Mouse (Mus musculus) kidney, adult 2 months (tissue): ENCODE results near the gene Dgkg. TPM values are rescaled to one million over a fixed set of nuclear protein-coding genes. Genes with fewer than 3 reads are reported as not detected.
A peak's percentile ranks its signal among the peaks of the same experiment; 100 is the strongest.

Experiments used
- DNase-seq: peaks from one replicate; pipeline ENCODE4 v3.0.0; 2021
- H3K27ac ChIP-seq: fragments of 200-500 bp; 2 replicates; pipeline ENCODE4 v1.5.1; 2012; ENCODE audit warnings: low read depth, low read length, control low read depth, inconsistent platforms; ENCODE audit not compliant: insufficient read depth
- H3K27me3 ChIP-seq: fragments of 200-500 bp; replicated peaks from 2 replicates; pipeline ENCODE4 v1.6.1; 2012; ENCODE audit warnings: mild to moderate bottlenecking, moderate library complexity, low read length, inconsistent platforms; ENCODE audit not compliant: control insufficient read depth, insufficient read depth
- H3K36me3 ChIP-seq: fragments of 200-500 bp; 2 replicates; pipeline ENCODE4 v1.6.1; 2012; ENCODE audit warnings: mild to moderate bottlenecking, moderate library complexity, low read length, inconsistent platforms; ENCODE audit not compliant: control insufficient read depth, insufficient read depth
- H3K4me1 ChIP-seq: fragments of 200-500 bp; 2 replicates; pipeline ENCODE4 v1.6.1; 2011; ENCODE audit warnings: low read length; ENCODE audit not compliant: control insufficient read depth, insufficient read depth
- H3K4me3 ChIP-seq: fragments of 200-500 bp; 2 replicates; pipeline ENCODE4 v1.5.1; 2011; ENCODE audit warnings: mild to moderate bottlenecking, low read depth, low read length, control low read depth; ENCODE audit not compliant: insufficient read depth
- CTCF ChIP-seq: fragments of 200-500 bp; conservative IDR thresholded peaks from 2 replicates; pipeline ENCODE4 v1.5.1; 2011; ENCODE audit warnings: low read depth, mild to moderate bottlenecking, control low read depth, low read length, moderate library complexity, mixed read lengths; ENCODE audit not compliant: insufficient read depth, insufficient read length
- POLR2A ChIP-seq: fragments of 200-500 bp; IDR thresholded peaks from one replicate; pipeline ENCODE4 v1.6.1; 2011; ENCODE audit warnings: low read depth, low read length, control low read depth
- WGBS: fragments of 180-500 bp; shearing (Covaris S2); methylation state at CpG from one replicate; pipeline ENCODE4 v1.1.7; 2018; 5-methylcytosine and 5-hydroxymethylcytosine counted together
- polyA plus RNA-seq: library from polyadenylated mRNA; depleted of rRNA; stranded (reverse); fragments of >200 nt; gene quantifications from 2 replicates; pipeline ENCODE4 v1.2.3, GENCODE M21; 2012

Dgkg gene
- polyA plus RNA-seq, 1 experiment = 1.2 TPM

DNA sequence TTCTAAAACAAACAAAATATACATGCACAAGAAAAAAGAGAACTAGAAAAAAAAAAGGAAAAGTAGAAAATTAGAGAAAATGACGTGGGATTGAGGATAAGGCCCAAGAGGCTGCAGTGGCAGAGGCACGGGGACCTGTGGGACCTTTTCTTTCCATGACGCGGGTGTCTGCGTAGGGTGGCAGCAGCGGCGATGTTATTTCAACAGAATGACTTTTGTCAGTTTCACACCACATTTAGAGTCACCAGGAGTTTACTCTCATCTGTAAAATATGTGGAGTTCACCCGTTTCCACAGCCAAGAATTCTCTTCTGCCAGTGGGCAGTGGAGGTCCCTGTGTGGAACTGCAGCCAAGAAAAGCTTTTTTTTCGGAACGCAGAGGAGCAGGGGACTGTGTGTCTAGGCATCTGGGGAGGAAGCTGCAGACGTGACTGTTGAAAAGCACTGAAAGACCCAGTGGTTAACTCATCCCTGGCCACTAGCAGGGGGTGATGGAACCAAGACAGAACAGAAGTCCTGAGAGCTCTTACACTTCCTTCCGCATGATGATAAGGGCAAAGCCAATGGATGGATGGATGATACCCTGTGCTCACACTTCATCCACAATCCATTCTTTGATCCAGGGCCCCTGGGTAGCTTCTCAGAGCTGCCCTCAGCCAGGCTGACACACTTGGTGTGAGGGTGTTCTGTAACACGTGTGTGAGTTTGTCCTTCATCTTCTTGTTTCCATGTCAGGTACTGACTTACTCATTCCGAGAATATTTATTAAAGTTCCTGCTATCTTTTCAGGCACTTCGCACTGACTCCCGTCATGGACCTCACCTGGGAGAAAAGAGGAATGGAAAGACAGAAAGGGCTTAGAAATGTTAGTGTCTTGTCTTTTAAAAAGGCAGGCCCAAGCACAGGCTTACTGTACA lies 1.1 kb upstream of the Dgkg start:
- Histone ChIP-seq H3K4me3 (no peak overlapping the region), H3K27me3 (no peaks in the 10 kb centered on the region), H3K4me1 (peaks cover 3% of the 10 kb centered on the region; the same call in 1 of the 2 replicates), H3K27ac (no peak overlapping the region), H3K36me3 (no peaks in the 10 kb centered on the region)
- WGBS = 78% methylated on average over 16 of the region's 16 CpGs
- no peak for TF ChIP-seq CTCF
- no peak for TF ChIP-seq POLR2A
- DNase-seq = no peak

DNA sequence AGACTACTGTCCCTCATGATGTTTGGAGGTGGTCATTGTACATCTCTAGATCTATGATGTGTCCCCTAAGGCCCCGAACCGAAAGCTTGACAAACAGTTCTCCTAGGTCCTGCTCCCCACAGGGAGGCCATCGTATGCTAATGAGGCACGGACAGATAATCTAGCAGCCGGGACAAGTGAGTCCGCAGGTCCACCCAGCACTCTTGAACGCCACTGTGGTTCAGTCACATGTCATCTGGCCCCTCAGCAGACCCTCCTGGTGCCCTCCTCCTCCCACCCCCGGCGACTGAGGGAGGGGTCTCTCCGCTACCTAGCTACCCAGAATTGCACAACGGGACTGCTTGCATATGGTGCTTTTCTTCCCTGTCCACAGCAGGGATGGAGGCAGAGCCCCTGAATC lies 1.2 kb downstream of the Dgkg start:
- TF ChIP-seq CTCF = no peak
- TF ChIP-seq POLR2A = no peak
- Histone ChIP-seq H3K27ac (no peak overlapping the region), H3K36me3 (no peaks in the 10 kb centered on the region), H3K27me3 (no peaks in the 10 kb centered on the region), H3K4me3 (peak overlapping the region; percentile 3; the same call in 1 of the 2 replicates), H3K4me1 (no peaks in the 10 kb centered on the region)
- DNase-seq = no peak
- WGBS = 10% methylated on average over 11 of the region's 11 CpGs

DNA sequence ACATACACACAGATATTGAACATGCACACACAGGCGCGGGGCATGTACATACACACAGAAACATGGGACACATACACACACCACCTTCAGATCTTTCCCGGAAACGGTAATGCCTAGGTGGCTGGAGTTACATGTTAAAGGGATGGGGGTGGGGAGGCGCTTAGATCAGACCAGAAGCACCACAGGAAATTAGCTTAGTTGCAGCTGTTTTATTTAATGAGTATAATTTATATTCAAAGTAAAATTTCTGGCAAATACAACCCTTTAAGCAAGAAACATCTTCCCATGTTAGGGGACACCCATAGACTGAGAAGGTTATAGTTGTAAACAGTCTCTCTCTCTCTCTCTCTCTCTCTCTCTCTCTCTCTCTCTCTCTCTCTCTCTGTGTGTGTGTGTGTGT lies 1.8 kb downstream of the Dgkg start:
- H3K27ac ChIP-seq = no peak overlapping the region
- TF ChIP-seq CTCF (no peak), POLR2A (no peak)
- H3K4me1 ChIP-seq = no peaks in the 10 kb centered on the region
- DNase-seq = no peak
- 58% methylated on average over 5 of the region's 5 CpGs for WGBS
- H3K27me3 ChIP-seq = no peaks in the 10 kb centered on the region
- no peaks in the 10 kb centered on the region for H3K36me3 ChIP-seq
- H3K4me3 ChIP-seq = no peak overlapping the region

DNA sequence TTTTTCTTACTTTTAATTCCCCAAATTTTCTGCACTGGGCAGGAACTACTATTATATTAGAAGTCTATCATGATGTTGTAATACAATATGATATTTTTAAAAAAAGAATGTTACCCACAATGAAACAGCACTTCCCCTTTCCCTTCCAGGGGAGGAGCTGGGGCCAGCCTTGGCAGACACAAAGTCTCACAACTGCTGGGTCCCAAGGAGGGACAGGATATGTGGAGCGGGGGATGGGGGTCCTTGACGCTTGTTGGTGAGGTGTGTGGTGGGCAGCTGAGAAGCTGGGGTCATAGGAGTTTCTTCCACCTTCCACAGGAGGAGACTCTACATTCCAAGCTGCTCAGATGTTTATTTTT lies 2.6 kb downstream of the Dgkg start:
- H3K27me3 ChIP-seq = no peaks in the 10 kb centered on the region
- H3K4me3 ChIP-seq = no peak overlapping the region
- no peak for TF ChIP-seq POLR2A
- TF ChIP-seq CTCF = no peak
- H3K27ac ChIP-seq = no peak overlapping the region
- 46% methylated on average over 2 of the region's 2 CpGs for whole genome bisulfite sequencing
- H3K4me1 ChIP-seq = no peaks in the 10 kb centered on the region
- no peaks in the 10 kb centered on the region for H3K36me3 ChIP-seq
- no peak for DNase-seq

DNA sequence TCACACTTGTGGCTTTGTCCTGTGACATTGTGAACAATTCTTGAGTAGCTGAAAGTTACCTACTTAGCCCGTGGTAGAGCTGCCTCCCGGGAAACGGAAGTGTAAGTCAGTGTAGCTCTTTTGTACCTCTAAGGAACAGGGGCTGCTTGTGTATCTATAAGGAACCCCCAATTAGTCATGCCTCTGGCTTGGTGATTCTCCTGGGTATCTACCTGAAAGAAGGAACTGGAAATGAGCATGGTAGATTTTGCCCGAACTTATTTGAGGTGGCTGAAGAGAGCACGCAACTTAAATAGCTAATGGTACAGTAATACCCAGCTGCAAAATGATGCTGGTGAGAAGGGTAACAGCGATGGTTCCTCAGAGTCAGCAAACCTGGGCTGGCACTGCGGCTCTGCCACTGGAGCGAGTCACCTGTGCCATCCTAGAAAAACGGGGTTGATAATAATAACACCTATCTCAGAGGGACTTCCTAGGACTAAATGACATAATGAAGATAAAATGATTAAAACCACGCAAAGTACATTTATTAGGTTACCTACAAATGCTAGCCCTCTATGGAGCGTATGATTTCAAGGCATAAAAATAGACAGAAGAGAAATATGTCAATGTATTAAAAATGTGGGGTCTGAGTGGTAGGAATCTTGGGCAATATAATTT lies 3.1 kb downstream of the Dgkg start:
- WGBS = 86% methylated on average over 11 of the region's 11 CpGs
- TF ChIP-seq CTCF (no peak), POLR2A (no peak)

DNA sequence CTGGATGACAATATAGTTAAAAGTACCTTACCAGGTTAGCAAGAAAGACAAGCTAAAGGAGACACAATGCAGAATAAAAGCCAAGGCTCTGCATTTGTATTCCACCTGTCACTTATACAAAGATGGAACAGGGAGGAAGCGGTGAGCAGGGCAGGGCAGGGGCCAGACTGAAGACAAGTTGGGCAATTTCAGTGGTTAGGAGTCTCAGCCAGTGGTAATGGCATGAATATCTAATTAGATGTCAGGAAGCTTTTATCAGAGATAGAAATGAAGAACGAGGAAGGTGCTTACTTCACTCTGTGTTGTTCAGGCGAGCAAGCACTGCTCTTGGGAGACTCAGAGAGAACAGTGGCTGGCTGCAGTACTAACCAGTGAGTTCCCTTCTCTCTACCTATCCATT lies 5.8 kb downstream of the Dgkg start:
- H3K27me3 ChIP-seq = no peaks in the 10 kb centered on the region

More for the DNA sequence above, 3.1 kb downstream of the Dgkg start:
- H3K27ac ChIP-seq = no peak overlapping the region
- H3K4me3 ChIP-seq = no peak overlapping the region
- H3K4me1 ChIP-seq = no peaks in the 10 kb centered on the region
- no peaks in the 10 kb centered on the region for H3K36me3 ChIP-seq
- no peak for DNase-seq
- H3K27me3 ChIP-seq = no peaks in the 10 kb centered on the region

DNA sequence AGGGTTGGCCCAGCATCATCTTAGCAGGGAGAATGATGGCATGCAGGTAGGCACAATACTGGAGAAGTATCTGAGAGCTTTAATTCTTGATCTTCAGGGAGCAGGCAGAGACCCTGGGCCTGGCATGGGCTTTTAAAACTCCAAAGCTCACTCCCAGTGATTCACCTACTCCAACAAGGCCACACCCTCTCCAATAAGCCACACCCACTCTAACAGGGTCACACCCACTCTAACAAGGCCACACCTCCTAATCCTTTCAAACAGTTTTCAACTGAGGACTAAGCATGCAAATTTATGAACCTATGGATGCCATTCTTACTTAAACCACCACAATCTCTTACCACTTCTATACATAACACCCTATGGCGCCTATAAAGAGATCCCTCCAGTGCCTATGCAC lies 11.8 kb downstream of the Dgkg start:
- no peak for DNase-seq
- 95% methylated on average over 1 of the region's 1 CpGs for WGBS
- Histone ChIP-seq H3K27ac (no peak overlapping the region), H3K4me1 (no peaks in the 10 kb centered on the region), H3K4me3 (no peak overlapping the region), H3K27me3 (no peaks in the 10 kb centered on the region), H3K36me3 (no peaks in the 10 kb centered on the region)
- no peak for TF ChIP-seq POLR2A
- TF ChIP-seq CTCF = no peak

More for the DNA sequence above, 5.8 kb downstream of the Dgkg start:
- no peak for TF ChIP-seq POLR2A
- TF ChIP-seq CTCF = no peak
- WGBS = 72% methylated on average over 3 of the region's 3 CpGs
- H3K36me3 ChIP-seq = no peaks in the 10 kb centered on the region
- no peak overlapping the region for H3K27ac ChIP-seq
- DNase-seq = no peak
- no peaks in the 10 kb centered on the region for H3K4me1 ChIP-seq
- H3K4me3 ChIP-seq = no peak overlapping the region
